Mouse (Mus musculus): Measurements from ENCODE around the gene Pkp2.
A peak's percentile ranks its signal among the peaks of the same experiment; 100 is the strongest.
"Not testable (repeated sequence)": the region's sequence is repeated elsewhere in the genome, so short reads cannot be mapped to it uniquely, and the experiment has no call there.

Pkp2 gene

GRCm38 (mm10) chr16:16213079-16213760, at the start of gene Pkp2:
Gene Pkp2 (plus strand): TSS chr16:16213318.
- DNase-seq (ENCODE audit: extremely low read depth, low read depth), result peak; percentile 52

GRCm38 (mm10) chr16:16197374-16197773, 15.7 kb upstream of the Pkp2 start:
- no peak for DNase-seq (ENCODE audit: extremely low read depth, low read depth)

GRCm38 (mm10) chr16:16201991-16202390, 11.1 kb upstream of the Pkp2 start:
- not testable (repeated sequence) for DNase-seq (ENCODE audit: extremely low read depth, low read depth)

GRCm38 (mm10) chr16:16204648-16205047, 8.5 kb upstream of the Pkp2 start:
- DNase-seq (ENCODE audit: extremely low read depth, low read depth), result peak; percentile 65

- DNase-seq (ENCODE audit: extremely low read depth, low read depth), result no peak
These were observed 417 bp upstream of the Pkp2 start for GRCm38 (mm10) chr16:16212723-16213078.

- DNase-seq (ENCODE audit: extremely low read depth, low read depth), result no peak
These were observed 715 bp downstream of the Pkp2 start for GRCm38 (mm10) chr16:16213761-16214305.

GRCm38 (mm10) chr16:16215645-16216387, 2.7 kb downstream of the Pkp2 start:
- no peak for DNase-seq (ENCODE audit: extremely low read depth, low read depth)

GRCm38 (mm10) chr16:16216934-16217333, 3.8 kb downstream of the Pkp2 start:
- no peak for DNase-seq (ENCODE audit: extremely low read depth, low read depth)

- DNase-seq (ENCODE audit: extremely low read depth, low read depth), result no peak
These were observed 6.7 kb downstream of the Pkp2 start for GRCm38 (mm10) chr16:16219835-16220234.

- no peak for DNase-seq (ENCODE audit: extremely low read depth, low read depth)
These were observed 9.5 kb downstream of the Pkp2 start for GRCm38 (mm10) chr16:16222651-16223050.

GRCm38 (mm10) chr16:16224506-16224924, 11.4 kb downstream of the Pkp2 start:
- DNase-seq (ENCODE audit: extremely low read depth, low read depth), result no peak

- no peak for DNase-seq (ENCODE audit: extremely low read depth, low read depth)
These were observed 12.7 kb downstream of the Pkp2 start for GRCm38 (mm10) chr16:16225828-16226227.

- DNase-seq (ENCODE audit: extremely low read depth, low read depth), result no peak
These were observed 17.3 kb downstream of the Pkp2 start for GRCm38 (mm10) chr16:16230439-16230838.

- DNase-seq (ENCODE audit: extremely low read depth, low read depth), result no peak
These were observed 20.8 kb downstream of the Pkp2 start for GRCm38 (mm10) chr16:16233919-16234318.

GRCm38 (mm10) chr16:16236681-16237080, 23.6 kb downstream of the Pkp2 start:
- DNase-seq (ENCODE audit: extremely low read depth, low read depth), result not testable (repeated sequence)

GRCm38 (mm10) chr16:16238356-16238755, 25.2 kb downstream of the Pkp2 start:
- no peak for DNase-seq (ENCODE audit: extremely low read depth, low read depth)

GRCm38 (mm10) chr16:16244711-16245110, 31.6 kb downstream of the Pkp2 start:
- DNase-seq (ENCODE audit: extremely low read depth, low read depth), result no peak

- no peak for DNase-seq (ENCODE audit: extremely low read depth, low read depth)
These were observed 37.4 kb downstream of the Pkp2 start for GRCm38 (mm10) chr16:16250470-16250869.

- DNase-seq (ENCODE audit: extremely low read depth, low read depth), result no peak
These were observed 40.4 kb downstream of the Pkp2 start for GRCm38 (mm10) chr16:16253326-16254074.

- peak; percentile 6 for DNase-seq (ENCODE audit: extremely low read depth, low read depth)
These were observed 42.1 kb downstream of the Pkp2 start for GRCm38 (mm10) chr16:16255217-16255616.

- no peak for DNase-seq (ENCODE audit: extremely low read depth, low read depth)
These were observed 42.8 kb downstream of the Pkp2 start for GRCm38 (mm10) chr16:16255874-16256273.

GRCm38 (mm10) chr16:16256672-16257071, 43.6 kb downstream of the Pkp2 start:
- DNase-seq (ENCODE audit: extremely low read depth, low read depth), result no peak
